Mouse (Mus musculus) G1E (cell line): Measurements from ENCODE around the gene Lama1.

ENCODE experiments used
- CTCF ChIP-seq: IDR thresholded peaks from 2 replicates; pipeline ENCODE4 v1.5.1; 2012; ENCODE audit warnings: low read depth, low read length, inconsistent platforms, mixed read lengths
- GATA1 ChIP-seq: IDR thresholded peaks from 2 replicates; pipeline ENCODE4 v1.6.1; 2012; ENCODE audit warnings: borderline replicate concordance, low read length, inconsistent platforms, mixed read lengths

DNA sequence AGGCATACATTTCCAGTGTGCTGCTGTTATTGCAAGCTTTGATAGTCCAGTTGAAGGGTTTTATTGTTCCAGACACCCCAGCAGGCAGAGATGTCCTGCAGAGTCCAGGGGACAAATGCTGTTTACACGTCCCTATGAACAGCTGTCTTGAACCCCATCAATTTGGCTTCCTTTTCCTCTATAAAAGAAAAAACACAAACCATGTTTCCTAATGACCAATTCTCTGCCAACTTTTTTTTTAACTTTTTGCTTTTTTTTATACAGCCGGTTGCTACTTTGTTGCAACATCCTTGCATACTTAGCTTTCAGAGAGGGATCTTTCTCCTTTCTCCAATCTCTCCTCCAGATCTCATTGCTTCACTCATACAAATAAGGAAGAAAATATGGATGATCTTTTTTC is 4.4 kb upstream of the Lama1 start:
- TF ChIP-seq CTCF (no peak), GATA1 (no peak)
